Mouse (Mus musculus) spleen, adult 2 months (tissue): Measurements from ENCODE around the gene Atl3. TPM values are rescaled to one million over a fixed set of nuclear protein-coding genes. Genes with fewer than 3 reads are reported as not detected.
A peak's percentile ranks its signal among the peaks of the same experiment; 100 is the strongest.

Source experiments
- DNase-seq, 2 experiments: peaks; one replicate each; pipeline versions ENCODE4 v3.0.0 to v3.0.0-alpha.2; 2012 to 2021; ENCODE audit warnings: low spot score in 2 of 2, low read depth in 1 of 2
- H3K27ac ChIP-seq: fragments of 200-500 bp; 2 replicates; pipeline ENCODE4 v1.5.1; 2012; ENCODE audit warnings: low read length, inconsistent platforms; ENCODE audit not compliant: insufficient read depth
- H3K27me3 ChIP-seq: fragments of 200-500 bp; 2 replicates; pipeline ENCODE4 v1.6.1; 2012; ENCODE audit warnings: mild to moderate bottlenecking, moderate library complexity, low read length, inconsistent platforms; ENCODE audit not compliant: control insufficient read depth, insufficient read depth
- H3K36me3 ChIP-seq: fragments of 200-500 bp; 2 replicates; pipeline ENCODE4 v1.6.1; 2012; ENCODE audit warnings: mild to moderate bottlenecking, low read length, inconsistent platforms; ENCODE audit not compliant: control insufficient read depth, insufficient read depth
- H3K4me1 ChIP-seq: fragments of 200-500 bp; 2 replicates; pipeline ENCODE4 v1.6.1; 2011; ENCODE audit warnings: inconsistent platforms; ENCODE audit not compliant: control insufficient read depth, insufficient read depth, insufficient read length
- H3K4me3 ChIP-seq: fragments of 200-500 bp; 2 replicates; pipeline ENCODE4 v1.5.1; 2011; ENCODE audit warnings: mild to moderate bottlenecking, inconsistent platforms; ENCODE audit not compliant: insufficient read depth, insufficient read length; ENCODE audit errors: extremely low read depth
- CTCF ChIP-seq: fragments of 200-500 bp; IDR thresholded peaks from 2 replicates; pipeline ENCODE4 v1.5.1; 2011; ENCODE audit warnings: mild to moderate bottlenecking, inconsistent platforms; ENCODE audit not compliant: insufficient read depth, insufficient read length, insufficient replicate concordance; ENCODE audit errors: extremely low read depth
- POLR2A ChIP-seq: fragments of 200-500 bp; IDR thresholded peaks from 2 replicates; pipeline ENCODE4 v1.6.1; 2011; ENCODE audit warnings: low read depth, low read length, inconsistent platforms
- WGBS: fragments of 180-500 bp; shearing (Covaris S2); methylation state at CpG from one replicate; pipeline ENCODE4 v1.1.7; 2018; 5-methylcytosine and 5-hydroxymethylcytosine counted together
- polyA plus RNA-seq: library from polyadenylated mRNA; depleted of rRNA; stranded (reverse); fragments of >200 nt; gene quantifications from 2 replicates; pipeline ENCODE4 v1.2.3, GENCODE M21; 2012

The Atl3 gene
- polyA plus RNA-seq, 1 experiment: 6.7 TPM

DNA sequence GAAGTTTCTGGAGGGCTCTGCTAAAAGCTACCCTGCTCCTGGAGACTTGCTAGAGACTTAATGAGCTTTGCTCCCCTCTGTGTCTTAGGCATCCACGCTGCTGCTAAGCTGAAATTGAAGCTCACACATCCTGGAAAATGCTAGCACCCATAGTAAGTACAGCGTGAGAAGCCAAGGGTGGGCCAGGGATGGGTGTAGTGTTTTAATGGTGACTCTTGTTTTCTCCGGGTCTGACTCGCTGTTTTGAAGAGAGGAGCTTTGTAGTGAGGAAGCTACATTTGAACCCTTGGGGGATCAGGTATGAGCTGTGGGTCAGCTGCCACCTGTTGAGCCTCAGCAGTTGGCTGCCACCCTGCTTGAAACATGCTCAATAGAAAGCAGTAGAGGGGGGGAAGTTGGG, 64.0 kb downstream of the Atl3 start:
- WGBS: 4% methylated on average over 4 of the region's 4 CpGs
- H3K36me3 ChIP-seq: no peaks in the 10 kb centered on the region
- peak overlapping the region; percentile 71 for H3K4me3 ChIP-seq
- DNase-seq: no peak
- H3K27ac ChIP-seq: peak overlapping the region; percentile 71
- H3K4me1 ChIP-seq: peaks cover 10% of the 10 kb centered on the region; the same call in 1 of the 2 replicates
- TF ChIP-seq CTCF: no peak
- H3K27me3 ChIP-seq: no peaks in the 10 kb centered on the region

DNA sequence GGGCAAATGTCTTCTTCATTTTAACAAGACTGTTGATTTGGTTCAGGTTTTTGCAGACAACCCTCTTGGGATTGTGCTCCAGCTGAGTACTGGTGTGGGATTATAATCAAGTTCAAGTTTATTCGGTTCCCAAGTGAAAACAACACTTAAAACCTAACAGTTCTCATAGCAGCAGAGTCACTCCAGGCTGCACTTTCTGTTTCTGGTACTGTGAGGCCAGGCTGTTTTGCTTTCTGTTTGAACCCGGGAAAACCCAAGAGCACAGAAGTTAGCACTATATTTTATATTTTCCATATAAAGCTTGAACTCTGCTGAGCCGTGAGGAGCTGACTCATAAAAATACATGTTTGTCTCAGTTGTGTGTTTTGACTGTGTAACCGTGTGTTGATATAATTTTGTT, 64.8 kb downstream of the Atl3 start:
- H3K4me3 ChIP-seq: peak overlapping the region; percentile 71
- TF ChIP-seq POLR2A (no peak), CTCF (no peak)
- H3K27me3 ChIP-seq: no peaks in the 10 kb centered on the region
- 23% methylated on average over 4 of the region's 4 CpGs for WGBS
- H3K4me1 ChIP-seq: peaks cover 10% of the 10 kb centered on the region; the same call in 1 of the 2 replicates
- no peak for DNase-seq
- peak overlapping the region; percentile 71 for H3K27ac ChIP-seq
- H3K36me3 ChIP-seq: no peaks in the 10 kb centered on the region

DNA sequence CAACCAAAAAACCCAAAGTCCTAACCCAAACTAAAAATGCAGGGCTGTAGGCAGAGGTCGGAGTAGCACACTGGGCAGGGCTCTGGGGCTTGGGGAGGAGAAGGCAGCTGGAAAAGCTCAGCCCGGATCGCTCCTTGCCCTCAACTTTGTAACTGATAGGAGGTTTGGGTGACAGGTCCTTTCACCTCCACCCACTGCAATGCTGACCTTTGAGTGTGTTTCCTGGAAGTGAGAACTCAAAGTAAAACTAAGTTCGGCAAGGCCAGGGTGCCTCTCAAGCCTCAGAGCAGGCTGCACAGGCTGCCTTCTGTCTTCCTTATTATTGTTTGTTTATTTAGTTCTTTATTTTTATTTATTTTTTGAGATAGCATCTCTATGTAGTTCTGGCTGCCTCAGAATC, 66.1 kb downstream of the Atl3 start:
- no peaks in the 10 kb centered on the region for H3K36me3 ChIP-seq
- TF ChIP-seq CTCF (no peak), POLR2A (no peak)

DNA sequence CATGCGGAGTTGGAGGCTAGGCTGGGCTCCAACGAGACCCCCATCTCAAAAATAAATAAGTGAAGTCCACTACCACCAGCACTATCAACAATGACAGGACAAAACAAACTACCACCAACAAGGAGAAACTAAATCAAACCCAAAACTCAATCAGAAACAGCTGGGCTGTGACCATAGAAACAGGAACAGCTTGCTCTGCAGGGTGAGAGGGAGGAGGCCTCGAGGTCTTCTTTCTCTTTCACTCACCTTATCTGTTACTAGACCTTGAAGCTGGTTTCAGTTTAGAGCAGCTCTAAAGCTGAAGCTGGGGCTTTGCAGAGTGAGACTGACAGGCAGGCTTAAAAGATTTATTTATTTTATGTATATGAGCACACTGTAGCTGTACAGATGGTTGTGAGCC, 67.6 kb downstream of the Atl3 start:
- Histone ChIP-seq H3K4me1 (peaks cover 10% of the 10 kb centered on the region; the same call in 1 of the 2 replicates), H3K27me3 (no peaks in the 10 kb centered on the region), H3K27ac (no peak overlapping the region), H3K36me3 (no peaks in the 10 kb centered on the region), H3K4me3 (no peak overlapping the region)
- DNase-seq: no peak
- 65% methylated on average over 3 of the region's 3 CpGs for WGBS
- TF ChIP-seq CTCF: no peak

More for the DNA sequence above, 66.1 kb downstream of the Atl3 start:
- 76% methylated on average over 4 of the region's 4 CpGs for WGBS
- no peak overlapping the region for H3K4me3 ChIP-seq
- H3K27me3 ChIP-seq: no peaks in the 10 kb centered on the region
- H3K27ac ChIP-seq: no peak overlapping the region
- peaks cover 10% of the 10 kb centered on the region; the same call in 1 of the 2 replicates for H3K4me1 ChIP-seq
- no peak for DNase-seq

DNA sequence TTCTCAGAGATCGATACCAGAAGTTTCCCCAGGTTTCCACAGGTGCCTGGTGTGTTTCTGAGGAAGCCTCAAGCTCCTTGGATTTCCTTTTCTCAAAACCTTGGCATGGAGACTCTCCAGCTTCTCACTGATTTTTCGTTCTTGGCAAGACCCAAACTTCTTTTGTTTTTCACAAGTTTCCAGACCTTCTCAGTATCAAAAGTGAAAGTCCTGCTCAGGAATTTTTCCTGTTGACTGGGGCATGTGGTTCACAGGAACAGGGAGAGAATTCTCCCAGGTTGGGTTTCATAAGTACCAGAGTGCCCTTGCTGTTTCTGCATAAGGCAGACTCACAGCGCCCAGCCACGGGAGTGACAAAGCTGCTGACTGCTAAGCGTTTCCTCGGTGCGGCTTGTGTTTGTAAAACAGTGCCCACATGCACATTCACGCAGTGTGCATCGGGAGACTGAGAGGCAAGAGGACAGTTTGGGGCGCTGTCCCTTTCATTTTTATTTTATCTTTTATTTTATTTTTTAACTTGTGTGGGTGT, 68.8 kb downstream of the Atl3 start:
- H3K36me3 ChIP-seq: no peaks in the 10 kb centered on the region
- TF ChIP-seq CTCF: no peak
- no peak for TF ChIP-seq POLR2A
- no peak for DNase-seq
- H3K4me1 ChIP-seq: peaks cover 10% of the 10 kb centered on the region; the same call in 1 of the 2 replicates
- 90% methylated on average over 10 of the region's 10 CpGs for WGBS
- no peaks in the 10 kb centered on the region for H3K27me3 ChIP-seq
- H3K4me3 ChIP-seq: no peak overlapping the region
- H3K27ac ChIP-seq: no peak overlapping the region

DNA sequence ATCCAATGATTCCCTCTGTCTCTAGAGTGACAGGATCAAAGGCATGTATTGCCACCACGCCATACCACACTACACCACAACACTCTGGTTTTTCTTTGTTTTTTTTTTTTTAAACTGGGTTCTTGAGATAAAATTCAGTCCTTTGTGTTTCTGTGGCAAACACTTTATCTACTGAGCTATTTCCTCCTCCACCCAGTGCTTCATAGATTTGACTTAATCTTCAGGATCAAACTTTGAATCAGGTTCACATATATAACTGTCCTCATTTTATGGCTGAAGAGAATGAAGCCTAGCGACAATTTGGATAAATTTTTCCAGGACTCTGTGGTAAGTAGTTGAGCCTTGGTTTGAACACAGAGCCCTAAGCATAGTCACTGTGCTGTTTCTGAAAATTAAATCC, 69.8 kb downstream of the Atl3 start:
- no peak overlapping the region for H3K27ac ChIP-seq
- H3K4me3 ChIP-seq: no peak overlapping the region
- peaks cover 10% of the 10 kb centered on the region; the same call in 1 of the 2 replicates for H3K4me1 ChIP-seq
- no peaks in the 10 kb centered on the region for H3K27me3 ChIP-seq
- no peak for DNase-seq
- TF ChIP-seq POLR2A (no peak), CTCF (no peak)
- WGBS: 79% methylated on average over 2 of the region's 2 CpGs
- H3K36me3 ChIP-seq: no peaks in the 10 kb centered on the region

DNA sequence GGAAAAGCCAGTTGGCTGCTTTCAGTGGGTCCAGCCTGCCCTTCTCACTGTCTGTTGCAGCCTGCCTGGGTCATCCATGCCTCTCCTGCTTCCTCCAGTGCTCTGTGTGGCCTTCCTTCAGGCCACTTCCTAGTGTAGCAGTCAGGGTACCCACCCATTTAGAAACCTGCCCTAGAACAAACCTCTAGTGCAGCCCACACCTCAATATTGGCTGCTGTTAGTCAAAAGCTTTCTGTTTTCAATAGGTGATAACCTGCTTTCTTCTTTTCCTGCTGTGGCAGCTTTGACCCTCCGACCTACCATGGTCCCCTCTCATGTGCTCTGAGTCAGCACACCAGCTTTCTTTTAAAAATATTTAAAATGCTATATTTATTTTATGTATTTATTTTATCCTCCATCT, 70.6 kb downstream of the Atl3 start:
- Histone ChIP-seq H3K36me3 (no peaks in the 10 kb centered on the region), H3K27me3 (no peaks in the 10 kb centered on the region)
- WGBS: 86% methylated on average over 1 of the region's 1 CpGs

More for the DNA sequence above, 70.6 kb downstream of the Atl3 start:
- no peak for DNase-seq
- TF ChIP-seq CTCF (no peak), POLR2A (no peak)
- no peak overlapping the region for H3K4me3 ChIP-seq
- H3K4me1 ChIP-seq: peaks cover 7% of the 10 kb centered on the region; the same call in 1 of the 2 replicates
- no peak overlapping the region for H3K27ac ChIP-seq
